Mouse (Mus musculus): ENCODE measurements around the gene Wdr63.

Wdr63 gene

DNA sequence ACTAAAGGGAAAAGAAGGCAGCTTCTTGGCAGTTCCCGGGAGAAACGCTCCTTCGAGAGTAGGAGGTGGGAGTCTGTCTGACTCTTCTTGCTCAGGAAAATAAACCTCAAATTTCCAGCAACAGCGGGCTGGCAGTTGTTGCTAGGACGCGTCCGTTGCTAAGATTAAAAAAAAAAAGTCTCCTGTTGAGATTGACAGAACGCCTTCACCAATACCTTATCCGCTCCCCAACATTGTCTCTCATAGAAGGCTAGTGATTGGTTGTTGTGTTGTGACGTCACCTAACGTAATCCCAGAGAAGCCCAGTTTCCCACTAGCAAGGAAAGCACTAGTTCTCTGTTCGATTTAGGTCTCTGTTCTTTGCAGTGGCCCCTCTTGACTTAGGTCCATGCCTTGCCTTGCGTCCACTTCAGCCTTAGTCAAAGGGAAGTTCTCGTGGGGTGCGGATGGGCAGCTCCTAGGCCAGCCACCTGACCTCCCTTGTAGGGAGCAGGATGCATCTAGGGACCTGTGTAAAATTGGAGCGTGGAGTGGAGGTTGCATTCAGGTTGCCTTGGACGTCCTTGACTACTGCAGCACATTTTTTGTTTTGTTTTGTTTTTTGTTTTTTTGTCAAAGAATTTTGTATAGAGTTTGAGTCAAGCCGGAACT is at the start of gene Wdr63:
TSS of gene Wdr63 (minus strand) at position 210 of the 651 bp plus-strand sequence.
- DNase-seq (ENCODE audit: low read depth) = peak; percentile 84

DNA sequence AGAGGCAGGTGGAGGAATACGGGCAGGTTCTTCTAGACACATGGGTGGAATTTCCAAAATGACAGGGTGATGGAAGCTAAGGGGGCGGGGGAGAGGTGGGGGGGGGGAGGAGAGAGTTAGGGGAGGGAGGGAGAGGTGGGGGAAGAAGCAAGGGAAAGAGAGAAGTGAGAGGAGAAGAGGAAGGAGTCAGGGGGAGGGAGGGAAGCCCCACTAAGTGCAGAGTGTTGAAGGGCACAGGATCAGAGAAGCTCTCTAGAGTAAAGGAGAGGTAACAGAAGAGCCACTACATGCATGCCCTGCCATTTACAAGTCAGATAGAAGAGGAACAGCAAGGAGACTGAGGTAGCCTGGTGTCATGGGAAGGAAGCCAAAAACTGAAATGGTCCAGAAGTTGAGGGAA is 48.9 kb upstream of the Wdr63 start:
- DNase-seq (ENCODE audit: low read depth) = no peak

DNA sequence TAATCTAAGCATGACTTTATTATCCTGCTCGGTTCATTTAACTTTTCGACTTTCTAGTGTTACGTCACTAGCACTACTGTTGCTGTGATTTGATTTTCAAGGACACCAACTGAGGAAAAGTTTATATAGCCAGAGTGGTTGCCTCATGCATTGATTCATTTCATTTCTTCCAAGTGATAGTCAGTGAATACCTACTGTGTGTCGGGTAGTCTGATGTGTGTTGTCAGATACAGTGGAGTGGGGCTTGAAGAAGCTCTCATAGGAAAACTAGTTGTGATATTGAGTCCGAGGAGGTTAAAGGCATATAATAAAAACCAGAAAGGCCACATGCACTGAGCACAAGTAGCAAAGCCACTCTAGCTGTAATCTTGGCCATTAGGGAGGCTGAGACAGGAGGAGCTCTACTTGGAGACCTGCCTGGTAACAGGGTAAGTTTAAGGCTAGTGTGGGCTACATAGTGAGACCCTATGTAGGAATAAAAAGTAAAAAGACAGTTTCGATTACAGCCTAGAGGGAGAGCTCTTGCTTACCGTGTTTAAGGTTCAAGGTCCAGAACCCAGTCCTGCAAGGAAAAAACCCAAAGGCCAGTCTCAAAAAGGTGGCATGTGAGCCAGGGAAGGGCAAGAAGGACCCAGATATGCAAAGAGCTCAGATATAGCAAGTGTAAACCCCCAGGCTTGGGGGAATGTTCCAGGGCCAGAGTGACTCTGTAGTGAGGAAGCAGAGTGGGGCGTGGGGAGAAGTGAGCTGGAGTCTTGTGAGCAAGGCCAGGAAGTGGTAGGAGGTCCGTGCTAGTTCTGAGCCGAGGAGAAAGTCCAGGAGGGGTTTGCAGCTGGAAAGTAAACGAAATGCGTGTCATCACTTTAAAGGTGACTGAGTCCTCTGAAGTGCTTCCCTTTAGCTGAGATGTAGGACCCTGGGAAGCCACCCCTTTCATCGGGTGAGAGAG is 48.0 kb upstream of the Wdr63 start:
- DNase-seq (ENCODE audit: low read depth) = peak; percentile 45

DNA sequence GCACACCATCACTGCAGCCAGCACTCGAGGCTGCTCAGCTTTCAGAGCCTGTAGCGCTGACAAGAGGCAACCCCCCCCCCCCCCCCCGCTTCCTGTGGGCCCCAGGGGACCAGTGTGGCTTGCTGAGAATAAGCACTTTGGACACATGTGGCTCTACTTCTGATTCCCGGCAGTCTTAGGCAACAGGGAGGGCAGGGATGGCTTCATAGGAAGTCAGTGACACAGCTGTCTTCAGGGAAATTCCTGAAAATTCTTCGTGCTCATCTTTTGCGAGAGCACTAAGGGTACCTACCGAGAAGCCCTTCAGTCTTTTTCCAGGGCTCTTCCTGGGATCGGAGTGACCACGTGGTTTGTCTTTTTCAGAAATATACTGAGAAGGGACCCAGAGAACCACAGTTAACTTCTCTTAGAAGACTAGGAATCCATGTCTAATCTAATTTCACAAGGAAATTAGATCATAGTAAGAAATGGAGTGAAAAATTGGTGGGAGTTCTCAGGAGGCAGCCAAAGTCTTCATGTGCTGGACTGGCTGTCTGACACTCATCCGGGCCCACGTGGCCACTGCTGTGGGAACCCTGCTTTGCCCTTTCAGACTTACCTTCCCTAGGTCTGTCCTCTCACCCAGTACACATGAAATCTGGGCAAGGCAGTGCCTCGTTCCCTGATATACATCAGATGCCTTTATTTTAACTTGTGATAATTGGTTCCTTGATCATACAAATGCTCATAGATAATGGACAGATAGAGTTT is 46.1 kb upstream of the Wdr63 start:
- DNase-seq (ENCODE audit: low read depth) = peak; percentile 55

DNA sequence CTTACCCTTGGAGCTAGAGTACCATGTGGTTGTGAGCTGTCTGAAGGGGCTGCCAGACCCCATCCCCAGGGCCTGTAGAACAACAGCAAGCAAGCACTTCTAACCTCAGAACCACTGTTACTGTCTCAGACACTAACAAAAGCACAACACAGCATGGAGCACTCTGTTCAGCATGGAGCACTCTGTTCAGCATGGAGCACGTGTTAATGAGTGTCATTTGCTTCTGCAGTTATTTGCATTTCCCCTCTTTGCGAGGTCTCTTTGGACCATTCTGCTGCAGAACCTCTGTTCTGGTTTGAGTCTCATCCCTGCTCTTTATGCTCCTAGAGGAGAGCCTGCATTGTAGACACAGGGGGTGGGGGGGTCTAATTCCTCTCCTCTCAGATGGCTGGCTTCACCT is 45.0 kb upstream of the Wdr63 start:
- DNase-seq (ENCODE audit: low read depth) = no peak

DNA sequence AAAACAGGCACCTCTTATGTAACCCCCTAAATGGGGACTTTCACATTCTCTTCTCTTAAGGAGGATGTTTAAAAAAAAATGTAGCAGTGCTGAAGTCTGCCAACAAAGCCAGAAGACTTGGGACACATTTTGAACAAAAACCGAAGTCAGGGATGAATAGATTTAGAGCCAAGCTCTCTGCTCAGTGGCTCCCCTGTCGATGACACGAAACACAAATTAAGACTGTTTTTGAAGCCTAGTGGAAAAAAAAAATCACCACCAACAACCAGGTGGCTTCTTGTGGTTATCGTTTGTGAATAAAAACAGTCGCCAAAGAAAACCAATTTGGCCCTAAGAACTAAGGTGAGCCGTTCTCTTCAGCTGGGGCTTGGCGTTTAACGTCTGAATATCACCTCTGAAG is 44.4 kb upstream of the Wdr63 start:
- DNase-seq (ENCODE audit: low read depth) = peak; percentile 58

DNA sequence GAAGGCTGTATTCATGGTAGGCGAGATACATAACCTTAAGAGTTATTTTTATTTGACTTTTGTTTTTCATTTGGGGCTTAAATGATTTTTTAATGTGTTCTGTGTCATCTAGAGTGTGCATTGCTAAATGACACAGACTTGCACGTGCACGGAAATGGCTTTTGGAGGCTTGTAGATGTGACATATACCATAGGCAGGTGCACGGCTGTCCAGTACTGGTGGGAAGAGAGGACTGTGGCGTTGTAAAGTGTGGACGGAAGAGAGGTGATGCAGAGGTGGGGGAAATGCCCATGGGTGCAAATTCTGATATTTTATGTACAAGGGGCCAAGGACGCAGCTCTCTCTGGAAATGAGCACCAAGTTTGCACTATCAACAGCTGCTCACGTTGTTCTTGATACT is 43.8 kb upstream of the Wdr63 start:
- peak; percentile 13 for DNase-seq (ENCODE audit: low read depth)

DNA sequence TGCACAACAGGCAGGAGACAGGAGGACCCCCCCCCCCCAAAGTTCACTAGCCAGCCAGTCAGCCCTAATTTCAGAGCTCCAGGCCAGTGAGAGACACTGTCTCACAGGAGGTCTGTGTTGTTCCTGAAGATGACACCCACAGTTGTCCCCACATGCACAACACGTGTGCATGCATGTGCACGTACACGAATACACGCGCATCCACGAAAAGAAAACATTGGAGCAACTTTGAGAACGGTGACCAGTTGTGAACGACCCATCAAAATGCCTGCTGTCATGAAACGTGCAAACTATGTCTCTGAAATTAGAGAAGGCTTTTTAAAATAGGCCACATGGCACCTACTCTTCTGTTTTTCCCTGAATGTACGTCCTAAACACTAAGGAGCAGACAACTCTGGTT is 43.4 kb upstream of the Wdr63 start:
- no peak for DNase-seq (ENCODE audit: low read depth)

DNA sequence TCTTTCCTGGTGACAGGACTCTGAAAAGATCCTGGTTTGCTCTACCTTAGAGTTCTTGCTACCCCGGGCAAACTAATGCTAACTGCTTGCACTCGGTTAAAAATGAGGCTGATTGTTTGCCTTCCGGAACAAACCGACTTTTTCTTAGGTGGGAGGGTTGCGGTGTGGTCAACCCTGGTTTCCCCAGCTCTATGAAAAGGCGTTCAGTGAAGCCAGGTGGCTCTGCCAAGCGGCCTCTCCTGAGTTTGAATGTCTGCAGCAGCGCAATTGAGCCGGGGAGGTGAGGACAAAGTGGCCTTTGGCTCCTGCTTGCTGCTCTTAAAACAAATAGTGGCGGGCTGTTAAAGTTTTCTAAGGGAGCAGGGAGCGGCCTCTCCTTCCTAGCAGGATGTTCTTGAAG is 42.6 kb upstream of the Wdr63 start:
- peak; percentile 72 for DNase-seq (ENCODE audit: low read depth)

DNA sequence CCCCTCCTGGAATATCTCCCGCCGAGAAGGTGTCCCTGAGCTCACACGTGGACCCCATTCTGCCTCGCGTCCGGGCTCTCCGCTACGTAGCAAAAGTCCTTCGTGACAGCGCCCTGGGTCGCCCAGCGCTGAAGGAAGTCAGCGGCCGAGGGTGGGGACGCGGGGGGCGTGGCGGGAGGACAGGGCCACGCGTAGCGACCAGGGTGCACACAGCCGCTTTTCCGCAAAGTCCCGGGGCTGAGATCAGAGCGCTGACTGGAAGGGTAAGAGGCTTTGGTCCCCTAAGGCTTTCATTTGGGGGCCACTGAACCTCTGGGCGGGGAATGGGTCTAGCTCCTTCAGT is 42.1 kb upstream of the Wdr63 start:
- DNase-seq (ENCODE audit: low read depth) = peak; percentile 80

DNA sequence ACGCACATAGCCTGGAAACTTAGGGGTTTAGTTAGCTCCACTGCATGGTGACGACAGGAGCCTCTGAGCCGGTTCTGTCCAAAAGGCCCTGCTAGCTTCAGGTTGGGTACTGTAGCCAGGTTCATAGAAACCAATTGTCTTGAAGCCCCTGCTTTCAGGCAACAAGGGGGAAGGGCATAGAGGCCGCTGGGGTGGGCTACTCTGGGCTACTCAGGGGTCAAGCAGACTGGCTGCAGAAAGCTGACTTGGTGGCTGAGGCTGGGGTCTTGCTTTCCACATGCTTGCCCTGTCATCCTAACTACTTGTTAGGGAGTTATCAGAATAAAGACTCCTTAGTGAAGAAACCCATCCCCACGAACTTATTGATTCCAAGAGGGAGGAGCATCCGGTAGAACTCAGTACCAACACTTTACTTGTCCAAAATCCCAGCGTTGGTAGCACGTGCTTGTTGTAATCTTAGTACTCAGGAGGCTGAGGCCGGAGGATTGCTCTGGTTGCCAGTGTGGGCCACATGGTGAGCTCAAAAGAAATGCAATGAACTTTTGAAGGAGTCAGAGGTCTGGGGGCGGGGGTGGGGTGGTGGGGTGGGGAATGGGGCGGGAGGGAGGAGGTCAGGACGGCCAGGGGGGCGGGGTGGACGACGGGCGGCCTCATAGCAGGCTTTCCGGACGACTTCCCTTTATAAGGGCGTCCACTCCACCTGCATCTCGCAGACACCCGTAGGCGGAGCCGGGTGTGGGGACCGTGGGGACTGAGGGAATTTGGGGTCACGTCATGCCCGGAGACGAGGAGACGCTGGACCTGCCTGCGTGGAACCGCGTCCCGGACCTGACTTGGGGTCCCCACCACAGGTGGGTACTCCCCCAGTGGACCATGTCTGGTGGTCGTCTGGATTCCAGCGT is 41.5 kb upstream of the Wdr63 start, which contains the start of gene Mcoln2:
TSS of gene Mcoln2 (plus strand) at position 678 of the 902 bp plus-strand sequence.
- DNase-seq (ENCODE audit: low read depth) = peak; percentile 57

DNA sequence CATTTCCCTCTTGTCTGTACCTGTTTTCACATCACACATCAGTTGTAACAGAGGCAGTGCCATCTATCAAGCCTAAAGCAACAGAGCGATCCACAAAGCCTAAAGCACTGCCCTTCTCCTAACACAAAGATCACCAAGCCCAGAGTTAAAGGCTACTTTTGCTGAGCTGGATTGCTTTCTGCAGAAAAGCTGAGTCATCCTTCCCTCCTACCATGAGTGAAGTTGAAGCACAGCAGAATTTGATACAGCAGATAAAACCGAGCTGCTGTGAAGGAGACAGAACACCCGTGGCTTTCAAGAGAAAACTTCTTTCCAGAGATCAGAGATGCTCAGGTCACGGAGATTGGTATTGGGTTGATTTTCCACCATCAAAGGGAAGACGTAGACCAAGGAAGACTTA is 38.2 kb upstream of the Wdr63 start:
- DNase-seq (ENCODE audit: low read depth) = peak; percentile 52

DNA sequence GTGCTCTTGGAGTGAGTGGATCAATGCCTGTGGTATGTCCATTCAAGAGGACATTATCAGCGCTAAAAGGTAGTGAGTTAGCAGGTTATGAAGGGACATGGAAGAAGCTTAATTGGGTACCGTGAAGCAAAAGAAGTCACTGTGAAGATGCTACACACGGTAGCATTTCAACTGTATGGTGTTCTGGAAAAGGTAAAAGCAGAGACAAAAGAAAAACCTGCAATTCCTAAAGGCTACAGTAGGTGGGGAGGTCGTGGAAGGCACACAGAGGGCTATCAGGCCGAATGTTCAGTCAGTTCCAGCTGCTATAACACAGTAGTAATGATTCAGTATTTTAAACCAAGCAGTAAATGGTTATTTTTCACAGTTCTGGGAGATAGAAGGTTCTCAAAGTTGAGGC is 37.6 kb upstream of the Wdr63 start:
- DNase-seq (ENCODE audit: low read depth) = peak; percentile 69

DNA sequence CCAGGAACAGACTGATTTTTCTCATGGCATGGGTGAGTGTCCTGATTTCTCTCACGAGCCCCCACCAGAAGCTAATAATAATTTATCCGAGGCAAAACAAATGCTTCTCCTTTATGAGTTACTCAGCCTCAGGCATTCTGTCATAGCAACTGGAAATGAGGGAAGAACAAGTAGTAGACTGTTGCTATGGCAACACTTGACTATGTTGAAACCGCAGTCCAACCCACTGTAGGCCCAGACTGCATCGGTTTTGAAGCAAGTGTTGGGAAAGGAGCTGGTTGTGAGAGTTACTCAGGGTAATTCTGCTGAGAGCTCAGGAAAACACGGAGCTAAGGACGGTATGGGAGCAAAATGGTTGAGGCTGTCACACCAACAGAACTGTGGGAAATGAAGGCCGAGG is 34.6 kb upstream of the Wdr63 start:
- DNase-seq (ENCODE audit: low read depth) = no peak

DNA sequence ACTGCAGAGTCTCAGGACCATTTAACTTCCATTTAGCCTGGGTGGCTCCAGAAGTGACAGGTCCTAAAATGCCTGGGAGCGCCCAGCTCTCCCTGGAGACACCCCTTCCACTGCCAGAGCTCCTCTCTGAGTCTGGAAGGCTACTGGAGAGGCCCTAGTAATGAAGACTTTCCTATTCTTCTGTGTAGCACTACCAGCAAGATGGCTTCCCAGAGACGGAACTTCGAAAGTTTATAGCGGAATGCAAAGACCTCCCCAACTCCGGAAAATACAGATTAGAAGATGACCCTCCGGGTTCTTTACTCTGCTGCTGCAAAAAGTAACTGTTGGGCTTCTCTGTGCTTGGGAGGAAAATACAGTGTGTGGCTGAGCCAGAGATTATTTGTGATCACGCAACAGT is 32.3 kb upstream of the Wdr63 start:
- DNase-seq (ENCODE audit: low read depth) = no peak

DNA sequence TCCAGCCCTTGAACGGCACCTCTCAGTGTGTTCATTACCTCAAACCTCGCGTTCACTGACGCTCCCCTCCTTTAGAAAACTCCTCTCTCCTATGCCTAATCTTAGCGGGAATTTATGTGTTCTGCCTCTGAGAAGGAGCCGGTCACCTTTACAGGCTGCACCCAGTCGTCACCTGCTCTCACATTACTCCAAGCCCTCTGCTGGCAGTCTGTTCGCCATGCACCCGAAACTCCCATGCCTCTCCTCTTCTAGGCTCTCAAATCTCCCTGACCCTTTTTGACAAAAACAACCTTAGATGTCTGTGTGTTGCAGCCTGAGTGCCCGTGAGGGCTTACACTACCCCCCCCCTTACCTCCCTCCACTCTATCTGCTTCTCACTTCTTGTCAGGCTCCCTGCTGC is 28.5 kb upstream of the Wdr63 start:
- DNase-seq (ENCODE audit: low read depth) = peak; percentile 33

DNA sequence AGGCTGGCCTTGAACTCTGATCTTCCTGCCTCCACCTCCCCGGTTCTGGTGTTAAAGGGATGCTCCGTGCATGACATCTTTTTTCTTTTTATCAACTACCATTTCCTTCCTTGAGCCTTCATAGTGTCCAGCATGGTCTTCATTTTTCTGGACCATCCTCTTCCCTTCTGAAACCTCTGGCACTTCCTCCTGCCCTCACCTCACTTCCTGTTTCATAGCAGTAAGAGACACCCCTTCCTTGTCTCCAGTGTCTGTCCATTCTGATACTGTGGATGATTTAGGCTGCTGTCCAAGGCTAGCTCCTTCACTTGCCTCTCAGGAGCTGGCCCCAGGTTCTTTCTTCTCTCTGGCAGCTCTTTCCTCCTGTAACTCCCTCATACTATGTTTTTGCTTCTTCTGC is 27.5 kb upstream of the Wdr63 start:
- DNase-seq (ENCODE audit: low read depth) = no peak

DNA sequence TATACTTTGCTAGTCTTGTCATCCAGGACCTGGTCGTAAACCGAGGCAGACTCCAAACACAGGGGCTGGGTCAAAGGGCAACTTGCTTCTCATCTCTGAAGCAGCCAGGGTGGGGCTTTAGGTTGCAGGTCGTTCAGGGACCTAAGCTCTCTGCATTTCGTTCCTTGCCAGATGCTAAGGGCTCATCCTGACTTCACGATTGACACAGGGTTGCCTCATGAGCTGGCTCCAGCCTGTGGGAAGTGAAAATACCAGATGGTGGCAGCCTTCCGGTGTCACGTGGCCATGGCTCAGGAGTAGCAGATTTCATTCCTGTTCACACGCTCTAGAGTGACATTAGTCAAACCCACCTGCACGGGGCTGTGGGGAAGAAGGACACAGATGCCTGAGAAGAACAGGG is 26.9 kb upstream of the Wdr63 start:
- no peak for DNase-seq (ENCODE audit: low read depth)

DNA sequence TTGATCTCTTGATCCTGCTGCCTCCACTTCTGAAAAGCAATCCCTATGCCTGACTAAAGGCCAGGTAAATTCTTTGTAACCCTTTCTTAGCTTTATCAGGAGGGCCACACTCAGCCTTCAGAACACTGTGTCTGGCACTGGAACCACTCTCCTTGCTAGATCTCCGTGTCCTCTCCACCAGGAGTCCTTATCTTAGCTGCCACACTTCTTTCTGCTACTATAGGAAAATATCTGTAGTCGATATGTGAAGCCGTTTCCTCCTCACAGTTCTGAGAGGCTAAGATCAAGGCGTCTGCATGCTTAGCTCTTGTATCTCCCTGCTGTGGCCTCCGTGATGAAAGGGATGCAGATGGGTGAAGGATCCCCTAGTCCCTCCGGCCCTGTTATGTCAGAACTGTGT is 19.3 kb upstream of the Wdr63 start:
- DNase-seq (ENCODE audit: low read depth) = no peak

DNA sequence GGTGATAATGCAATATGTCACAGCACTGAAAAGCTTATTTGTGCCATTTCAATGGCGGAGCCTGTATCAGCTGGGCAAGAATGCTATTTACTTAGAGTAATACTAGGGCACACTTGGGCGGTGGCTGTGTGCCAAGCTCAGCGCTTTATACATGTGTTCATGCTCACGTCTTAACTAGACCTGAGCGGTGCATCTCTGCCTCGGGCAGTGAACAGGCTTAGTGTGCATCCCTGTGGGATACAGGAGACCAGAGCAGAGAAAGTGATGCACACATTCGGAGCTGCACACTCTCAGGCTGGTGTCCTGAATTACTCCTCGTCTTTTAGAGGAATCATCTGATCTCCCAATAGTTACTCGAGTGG is 15.5 kb upstream of the Wdr63 start:
- no peak for DNase-seq (ENCODE audit: low read depth)

DNA sequence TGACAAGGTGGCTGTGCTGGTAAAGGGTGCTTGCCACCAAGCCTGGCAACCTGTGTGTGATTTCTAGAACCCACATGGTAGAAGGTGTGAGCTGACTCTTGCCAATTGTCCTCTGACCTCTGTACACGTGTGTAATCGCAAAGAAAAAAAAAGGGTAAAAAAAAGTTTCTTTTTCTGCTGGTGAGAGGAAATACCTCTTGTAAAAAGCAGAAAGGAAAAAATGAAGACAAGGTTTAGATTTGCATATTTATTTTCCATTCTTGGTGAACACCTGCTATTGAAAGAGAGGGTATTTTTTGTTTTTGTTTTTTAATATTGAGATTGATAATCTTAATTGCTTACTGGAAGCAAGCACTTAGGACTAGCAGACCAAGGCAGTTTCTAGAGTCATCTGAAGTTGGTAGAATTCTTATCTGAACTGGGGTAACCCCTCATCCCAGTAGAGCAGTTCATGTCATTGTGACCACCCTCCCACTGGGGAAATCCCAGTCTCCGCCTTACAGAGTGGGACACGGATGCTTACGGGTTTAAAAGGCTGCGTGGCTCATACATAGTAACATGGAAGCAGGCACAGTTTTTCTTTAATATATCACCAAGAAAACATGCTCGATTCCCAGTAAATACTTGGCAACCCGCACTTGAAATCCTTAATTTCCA is 15.0 kb upstream of the Wdr63 start:
- peak; percentile 74 for DNase-seq (ENCODE audit: low read depth)

DNA sequence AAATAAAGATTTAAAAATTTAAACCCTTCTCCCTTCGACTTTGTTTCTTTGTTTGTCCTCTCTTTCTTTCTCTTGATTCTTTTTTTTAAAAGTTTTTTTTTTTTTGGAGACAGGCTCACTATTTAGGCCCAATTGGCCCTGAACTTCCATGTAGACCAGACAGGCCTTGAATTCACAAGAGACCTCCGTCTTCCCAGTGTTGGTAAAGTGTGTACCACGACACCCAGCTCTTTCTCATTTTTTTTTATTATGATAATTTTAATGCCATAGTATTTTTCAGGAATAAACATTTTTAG is 14.1 kb upstream of the Wdr63 start:
- DNase-seq (ENCODE audit: low read depth) = no peak
